8 mouse cellular contexts compared by ENCODE assay signal in the genomic region with DNA sequence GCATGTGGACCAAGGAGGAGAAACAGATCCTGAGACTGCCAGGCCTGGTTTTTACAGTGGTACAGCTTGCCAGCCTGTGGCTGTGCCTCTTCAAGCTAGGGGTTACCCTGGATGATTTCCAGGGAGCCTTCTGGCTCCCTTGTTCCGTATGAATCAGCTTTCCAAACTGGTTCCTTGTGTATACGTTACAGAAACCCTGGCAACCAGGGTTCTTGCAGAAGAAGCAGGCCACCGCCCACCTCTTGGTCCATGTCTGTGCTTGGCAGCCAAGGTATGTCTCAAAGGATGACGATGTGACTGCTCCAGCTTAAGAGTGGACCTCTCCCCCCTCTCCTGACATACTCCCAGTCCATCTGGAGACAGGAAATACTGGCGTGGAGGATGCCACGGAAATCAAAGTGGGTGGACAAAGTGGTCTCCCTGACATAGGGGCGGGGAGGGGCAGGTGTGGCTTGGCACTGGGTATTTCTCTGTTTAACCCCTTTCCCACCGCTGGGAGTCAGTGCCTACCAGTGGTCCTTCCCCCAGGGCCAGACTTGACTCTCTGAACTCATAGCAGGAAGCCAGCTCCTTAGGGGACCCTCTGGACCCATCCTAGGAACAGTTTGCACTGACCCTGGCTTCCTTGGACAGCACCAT. TPM values are rescaled to one million over a fixed set of nuclear protein-coding genes. Genes with fewer than 3 reads are reported as not detected.
DNase-seq lines count a peak whose midpoint lies in the region; ATAC-seq and TF ChIP-seq lines count a peak whose summit lies in the region.

No protein-coding gene starts in this region.

- H3K36me3 ChIP-seq in testis, adult 2 months (ENCODE audit: control insufficient read depth, insufficient read depth, low read length) = no peaks in the 10 kb centered on the region
- H3K36me3 ChIP-seq in liver, embryonic 13.5 days = no peaks in the 10 kb centered on the region
- no peaks in the 10 kb centered on the region for H3K36me3 ChIP-seq in neural tube, embryonic 12.5 days

- no peak for DNase-seq in testis, postnatal 10 days (ENCODE audit: low spot score)
- peak; percentile 77 to 80 for DNase-seq in heart, adult 9 months (ENCODE audit: low spot score in 2 of 2)
- peak; percentile 72 for DNase-seq in kidney, adult 9 months
- no peak for DNase-seq in liver, embryonic 13.5 days
- peak; percentile 55 to 71 for DNase-seq in urinary bladder, postnatal 36 days (ENCODE audit: low spot score in 2 of 2)

- no peaks in the 10 kb centered on the region for H3K9me3 ChIP-seq in liver, embryonic 13.5 days (replicated peaks)
- H3K9me3 ChIP-seq in neural tube, embryonic 12.5 days = no peaks in the 10 kb centered on the region

- peaks cover 8% of the 10 kb centered on the region for H3K4me1 ChIP-seq in testis, adult 2 months (ENCODE audit: control insufficient read depth, insufficient read depth, low read length)
- peaks cover 12% of the 10 kb centered on the region for H3K4me1 ChIP-seq in cortical plate, adult 2 months (ENCODE audit: control insufficient read depth, insufficient read depth, low read length)
- peaks cover 78% of the 10 kb centered on the region for H3K4me1 ChIP-seq in liver, embryonic 13.5 days (replicated peaks)
- peaks cover 35% of the 10 kb centered on the region for H3K4me1 ChIP-seq in neural tube, embryonic 12.5 days

- no peaks in the 10 kb centered on the region for H3K27me3 ChIP-seq in testis, adult 2 months (ENCODE audit: control insufficient read depth, insufficient read depth, low read length)
- H3K27me3 ChIP-seq in liver, embryonic 13.5 days = no peaks in the 10 kb centered on the region
- H3K27me3 ChIP-seq in neural tube, embryonic 12.5 days (replicated peaks) = no peaks in the 10 kb centered on the region

- whole genome bisulfite sequencing in liver, embryonic 13.5 days (ENCODE audit: insufficient replicate concordance) = 33% methylated on average over 8 of the region's 8 CpGs
- WGBS in neural tube, embryonic 12.5 days = 25% methylated on average over 8 of the region's 8 CpGs

- H3K4me2 ChIP-seq in liver, embryonic 13.5 days = peak overlapping the region; percentile 95
- peak overlapping the region; percentile 85 for H3K4me2 ChIP-seq in neural tube, embryonic 12.5 days (replicated peaks)

- ATAC-seq in liver, embryonic 13.5 days (ENCODE audit: low read depth) = no peak
- peak; percentile 11; the same call in 1 of the 2 replicates for ATAC-seq in neural tube, embryonic 12.5 days (ENCODE audit: low FRiP score, low read depth)

- TF ChIP-seq CTCF in testis, adult 2 months (IDR thresholded peaks at IDR 0.05; ENCODE audit: control insufficient read depth, insufficient read depth, insufficient replicate concordance, low read depth, low read length) = no peak
- TF ChIP-seq CTCF in cortical plate, adult 2 months (IDR thresholded peaks at IDR 0.05; ENCODE audit: extremely low read depth, insufficient read depth, low read length) = no peak

- H3K9ac ChIP-seq in liver, embryonic 13.5 days = peak overlapping the region; percentile 78
- H3K9ac ChIP-seq in neural tube, embryonic 12.5 days = peak overlapping the region; percentile 70

- H3K4me3 ChIP-seq in testis, adult 2 months (ENCODE audit: control insufficient read depth, low read depth, low read length) = peak overlapping the region; percentile 89
- H3K4me3 ChIP-seq in cortical plate, adult 2 months (ENCODE audit: insufficient read depth, low read length) = peak overlapping the region; percentile 98
- peak overlapping the region; percentile 73 for H3K4me3 ChIP-seq in liver, embryonic 13.5 days (replicated peaks)
- H3K4me3 ChIP-seq in neural tube, embryonic 12.5 days = peak overlapping the region; percentile 61

- TF ChIP-seq POLR2A in testis, adult 2 months (IDR thresholded peaks at IDR 0.05; ENCODE audit: control insufficient read depth, low read depth, low read length) = no peak
- TF ChIP-seq POLR2A in cortical plate, adult 2 months (IDR thresholded peaks at IDR 0.05; ENCODE audit: extremely low read depth, insufficient read depth, low read length) = no peak

- peak overlapping the region; percentile 64 for H3K27ac ChIP-seq in testis, adult 2 months (ENCODE audit: control insufficient read depth, insufficient read depth, low read depth, low read length)
- H3K27ac ChIP-seq in cortical plate, adult 2 months (ENCODE audit: insufficient read depth, low read length) = peak overlapping the region; percentile 97
- H3K27ac ChIP-seq in liver, embryonic 13.5 days = peak overlapping the region; percentile 75; the same call in 1 of the 2 replicates
- no peak overlapping the region for H3K27ac ChIP-seq in neural tube, embryonic 12.5 days

RNA-seq across cellular contexts. Expression of a gene that starts 0.8 kb away (rescaled TPM):
- polyA plus RNA-seq in testis, adult 2 months (2012; rRNA removed) = 3.4 and 4.2 TPM in 2 replicates
- 21.6 and 24.3 TPM in 2 replicates for polyA plus RNA-seq in cortical plate, adult 2 months (2012; rRNA removed)
- polyA plus RNA-seq in liver, embryonic 13.5 days (2015; fragmentation: Nextera tagmentation; extraction: Ambion mirVana) = 1.4 and 2.5 TPM in 2 replicates
- polyA plus RNA-seq in neural tube, embryonic 12.5 days (2016; fragmentation: Nextera tagmentation; extraction: Ambion mirVana) = 2.8 and 3.6 TPM in 2 replicates

RNA-seq across cellular contexts. Expression of a gene that starts 36.1 kb away (rescaled TPM):
- 32.0 and 32.5 TPM in 2 replicates for polyA plus RNA-seq in testis, adult 2 months (2012; rRNA removed)
- polyA plus RNA-seq in cortical plate, adult 2 months (2012; rRNA removed) = 18.2 and 20.0 TPM in 2 replicates
- polyA plus RNA-seq in liver, embryonic 13.5 days (2015; fragmentation: Nextera tagmentation; extraction: Ambion mirVana) = 2.5 and 2.6 TPM in 2 replicates
- 11.5 and 13.9 TPM in 2 replicates for polyA plus RNA-seq in neural tube, embryonic 12.5 days (2016; fragmentation: Nextera tagmentation; extraction: Ambion mirVana)

RNA-seq across cellular contexts. Expression of a gene that starts 44.5 kb away (rescaled TPM):
- 5.1 and 5.6 TPM in 2 replicates for polyA plus RNA-seq in testis, adult 2 months (2012; rRNA removed)
- 20.1 and 22.3 TPM in 2 replicates for polyA plus RNA-seq in cortical plate, adult 2 months (2012; rRNA removed)
- 21.9 and 22.5 TPM in 2 replicates for polyA plus RNA-seq in liver, embryonic 13.5 days (2015; fragmentation: Nextera tagmentation; extraction: Ambion mirVana)
- polyA plus RNA-seq in neural tube, embryonic 12.5 days (2016; fragmentation: Nextera tagmentation; extraction: Ambion mirVana) = 360 and 364 TPM in 2 replicates

RNA-seq across cellular contexts. Expression of a gene that starts 59.7 kb away (rescaled TPM):
- 20.0 and 20.2 TPM in 2 replicates for polyA plus RNA-seq in testis, adult 2 months (2012; rRNA removed)
- 84.0 and 90.3 TPM in 2 replicates for polyA plus RNA-seq in cortical plate, adult 2 months (2012; rRNA removed)
- 86.5 and 95.8 TPM in 2 replicates for polyA plus RNA-seq in liver, embryonic 13.5 days (2015; fragmentation: Nextera tagmentation; extraction: Ambion mirVana)
- polyA plus RNA-seq in neural tube, embryonic 12.5 days (2016; fragmentation: Nextera tagmentation; extraction: Ambion mirVana) = 148 and 153 TPM in 2 replicates

Comparison
In these comparisons a context has a peak if more than half of its experiments do, and no peak if none do; other contexts are left out.
1. DNase-seq: peak in heart, adult 9 months (2 of 2), kidney, adult 9 months (single experiment) and urinary bladder, postnatal 36 days (2 of 2); none in testis, postnatal 10 days (single experiment) and liver, embryonic 13.5 days (single experiment).
2. RNA of a gene that starts 44.5 kb away (polyA plus RNA-seq): 360 to 364 TPM in neural tube, embryonic 12.5 days; 21.9 to 22.5 TPM in liver, embryonic 13.5 days, 20.1 to 22.3 TPM in cortical plate, adult 2 months and 5.1 to 5.6 TPM in testis, adult 2 months; every median in the first group is over 10 times any median in the second.
3. Peak in every context shown above with its lines, with median percentiles within 50 percentile points of each other: H3K4me3 ChIP-seq.